Mouse (Mus musculus) embryonic facial prominence, embryonic 14.5 days (tissue): ENCODE results near the gene Hist2h2be. TPM values are rescaled to one million over a fixed set of nuclear protein-coding genes. Genes with fewer than 3 reads are reported as not detected.
A peak's percentile ranks its signal among the peaks of the same experiment; 100 is the strongest.

Source experiments
- ATAC-seq: fragments of 200-750 bp; cut with Nextera tagmentation; 2 replicates; pipeline ENCODE4 v1.8.0; 2017; ENCODE audit warnings: low read depth, moderate number of reproducible peaks, moderate TSS enrichment
- DNase-seq: peaks from one replicate; pipeline ENCODE4 v3.0.0-alpha.2; 2015; ENCODE audit warnings: low spot score
- H3K27ac ChIP-seq: fragments of 300-500 bp; sonication (generic); replicated peaks from 2 replicates; pipeline ENCODE4 v1.5.1; 2014; ENCODE audit warnings: low read depth, mild to moderate bottlenecking, low read length, moderate library complexity
- H3K27me3 ChIP-seq: fragments of 300-500 bp; sonication (generic); replicated peaks from 2 replicates; pipeline ENCODE4 v1.6.1; 2014; ENCODE audit warnings: low read length; ENCODE audit not compliant: control insufficient read depth, insufficient read depth
- H3K36me3 ChIP-seq: fragments of 300-500 bp; sonication (generic); 2 replicates; pipeline ENCODE4 v1.6.1; 2014; ENCODE audit warnings: low read length, mixed read lengths; ENCODE audit not compliant: control insufficient read depth, insufficient read depth
- H3K4me1 ChIP-seq: fragments of 300-500 bp; sonication (generic); 2 replicates; pipeline ENCODE4 v1.6.1; 2014; ENCODE audit warnings: antibody characterized with exemption, low read length; ENCODE audit not compliant: control insufficient read depth, insufficient read depth
- H3K4me2 ChIP-seq: fragments of 300-500 bp; sonication (generic); 2 replicates; pipeline ENCODE4 v1.6.1; 2014; ENCODE audit warnings: low read depth, mild to moderate bottlenecking, low read length, moderate library complexity, mixed read lengths
- H3K4me3 ChIP-seq: fragments of 300-500 bp; sonication (generic); 2 replicates; pipeline ENCODE4 v1.5.1; 2014; ENCODE audit warnings: low read depth, mild to moderate bottlenecking, low read length
- H3K9ac ChIP-seq: fragments of 300-500 bp; sonication (generic); 2 replicates; pipeline ENCODE4 v1.6.1; 2014; ENCODE audit warnings: low read depth, mild to moderate bottlenecking, low read length, moderate library complexity, mixed read lengths
- H3K9me3 ChIP-seq: fragments of 300-500 bp; sonication (generic); 2 replicates; pipeline ENCODE4 v1.6.1; 2016; ENCODE audit warnings: low read length; ENCODE audit not compliant: control insufficient read depth
- WGBS: fragments of 180-500 bp; shearing (Covaris S2); extraction: QIAGEN DNeasy Blood & Tissue Kit; methylation state at CpG from one replicate; pipeline ENCODE4 v1.1.7; 2014; 5-methylcytosine and 5-hydroxymethylcytosine counted together
- polyA plus RNA-seq: library from polyadenylated mRNA; unstranded; fragments of >200 nt; fragmentation: Nextera tagmentation; extraction: Ambion mirVana; gene quantifications from 2 replicates; pipeline ENCODE4 v1.2.1, GENCODE M21; 2014

The Hist2h2be gene
- polyA plus RNA-seq, 1 experiment from 2014 or later: 8.8 TPM

GRCm38 (mm10) chr3:96261623-96262022 is 40.7 kb downstream of the Hist2h2be start:
- no peaks in the 10 kb centered on the region for H3K9me3 ChIP-seq
- no peaks in the 10 kb centered on the region for H3K36me3 ChIP-seq
- H3K27me3 ChIP-seq: no peaks in the 10 kb centered on the region
- peaks cover 15% of the 10 kb centered on the region for H3K4me1 ChIP-seq
- peak overlapping the region; percentile 76 for H3K4me2 ChIP-seq
- ATAC-seq (no peak), DNase-seq (no peak)
- 53% methylated on average over 3 of the region's 3 CpGs for whole genome bisulfite sequencing
- peak overlapping the region; percentile 99 for H3K27ac ChIP-seq
- H3K4me3 ChIP-seq: peak overlapping the region; percentile 59
- peak overlapping the region; percentile 83; the same call in 1 of the 2 replicates for H3K9ac ChIP-seq

GRCm38 (mm10) chr3:96262216-96262875 is 41.4 kb downstream of the Hist2h2be start:
- no peaks in the 10 kb centered on the region for H3K27me3 ChIP-seq
- peak overlapping the region; percentile 83 for H3K9ac ChIP-seq
- peaks cover 15% of the 10 kb centered on the region for H3K4me1 ChIP-seq
- peak overlapping the region; percentile 99 for H3K27ac ChIP-seq
- peak overlapping the region; percentile 76 for H3K4me2 ChIP-seq
- no peaks in the 10 kb centered on the region for H3K9me3 ChIP-seq
- ATAC-seq (peak; percentile 85), DNase-seq (peak; percentile 95)
- H3K4me3 ChIP-seq: peak overlapping the region; percentile 59
- WGBS: under 1% methylated on average over 19 of the region's 19 CpGs
- H3K36me3 ChIP-seq: no peaks in the 10 kb centered on the region

GRCm38 (mm10) chr3:96262979-96263550 is 42.1 kb downstream of the Hist2h2be start, which contains the start of gene Hist2h4:
TSS of gene Hist2h4 (minus strand) at chr3:96263311.
- H3K9me3 ChIP-seq: no peaks in the 10 kb centered on the region
- ATAC-seq (peak; percentile 90), DNase-seq (peak; percentile 98)
- H3K4me1 ChIP-seq: peaks cover 17% of the 10 kb centered on the region
- WGBS: under 1% methylated on average over 31 of the region's 40 CpGs
- peak within 1 kb of the TSS; percentile 83 for H3K9ac ChIP-seq
- H3K4me3 ChIP-seq: peak within 1 kb of the TSS; percentile 59
- no peaks in the 10 kb centered on the region for H3K36me3 ChIP-seq
- H3K4me2 ChIP-seq: peak within 1 kb of the TSS; percentile 76
- H3K27me3 ChIP-seq: no peaks in the 10 kb centered on the region
- peak within 1 kb of the TSS; percentile 99 for H3K27ac ChIP-seq

- H3K4me1 ChIP-seq: peaks cover 18% of the 10 kb centered on the region
- no peaks in the 10 kb centered on the region for H3K9me3 ChIP-seq
- peak overlapping the region; percentile 99 for H3K27ac ChIP-seq
- H3K9ac ChIP-seq: peak overlapping the region; percentile 75
- ATAC-seq (peak; percentile 16; the same call in 1 of the 2 replicates), DNase-seq (peak; percentile 74)
- 6% methylated on average over 27 of the region's 27 CpGs for WGBS
- peak overlapping the region; percentile 59 for H3K4me3 ChIP-seq
- no peaks in the 10 kb centered on the region for H3K36me3 ChIP-seq
- H3K27me3 ChIP-seq: no peaks in the 10 kb centered on the region
- H3K4me2 ChIP-seq: peak overlapping the region; percentile 76
These were observed 42.9 kb downstream of the Hist2h2be start for GRCm38 (mm10) chr3:96263558-96264403.

GRCm38 (mm10) chr3:96264404-96264949 is 43.6 kb downstream of the Hist2h2be start:
- peak overlapping the region; percentile 59; the same call in 1 of the 2 replicates for H3K4me3 ChIP-seq
- H3K4me1 ChIP-seq: peaks cover 18% of the 10 kb centered on the region
- 72% methylated on average over 7 of the region's 7 CpGs for WGBS
- no peaks in the 10 kb centered on the region for H3K9me3 ChIP-seq
- peak overlapping the region; percentile 75 for H3K9ac ChIP-seq
- H3K4me2 ChIP-seq: peak overlapping the region; percentile 76
- H3K27me3 ChIP-seq: no peaks in the 10 kb centered on the region
- DNase-seq (no peak), ATAC-seq (no peak)
- no peaks in the 10 kb centered on the region for H3K36me3 ChIP-seq
- H3K27ac ChIP-seq: peak overlapping the region; percentile 99

GRCm38 (mm10) chr3:96266132-96266710 is 45.3 kb downstream of the Hist2h2be start:
- peaks cover 18% of the 10 kb centered on the region for H3K4me1 ChIP-seq
- DNase-seq (no peak), ATAC-seq (no peak)
- H3K27me3 ChIP-seq: no peaks in the 10 kb centered on the region
- H3K4me2 ChIP-seq: no peak overlapping the region
- no peak overlapping the region for H3K4me3 ChIP-seq
- H3K9me3 ChIP-seq: no peaks in the 10 kb centered on the region
- H3K9ac ChIP-seq: no peak overlapping the region
- no peaks in the 10 kb centered on the region for H3K36me3 ChIP-seq
- H3K27ac ChIP-seq: no peak overlapping the region
- 85% methylated on average over 8 of the region's 8 CpGs for WGBS

- H3K27ac ChIP-seq: peak overlapping the region; percentile 94
- H3K36me3 ChIP-seq: no peaks in the 10 kb centered on the region
- ATAC-seq: no peak
- no peaks in the 10 kb centered on the region for H3K27me3 ChIP-seq
- no peaks in the 10 kb centered on the region for H3K9me3 ChIP-seq
- no peak overlapping the region; the same call in 1 of the 2 replicates for H3K4me3 ChIP-seq
- no peak for DNase-seq
- 77% methylated on average over 4 of the region's 4 CpGs for WGBS
- H3K4me1 ChIP-seq: peaks cover 15% of the 10 kb centered on the region
- H3K4me2 ChIP-seq: peak overlapping the region; percentile 55
- H3K9ac ChIP-seq: no peak overlapping the region
These were observed 46.6 kb downstream of the Hist2h2be start for GRCm38 (mm10) chr3:96267541-96267940.
